Mouse (Mus musculus) embryonic facial prominence, embryonic 11.5 days (tissue): ENCODE data around the gene Fan1. TPM values are rescaled to one million over a fixed set of nuclear protein-coding genes. Genes with fewer than 3 reads are reported as not detected.

Source experiments
- ATAC-seq: fragments of 200-750 bp; cut with Nextera tagmentation; replicated peaks from 2 replicates; pipeline ENCODE4 v1.8.0; 2017; ENCODE audit warnings: low read depth; ENCODE audit not compliant: insufficient number of reproducible peaks, low FRiP score, low TSS enrichment
- DNase-seq: peaks from one replicate; pipeline ENCODE4 v3.0.0-alpha.2; 2015; ENCODE audit warnings: low spot score
- H3K27ac ChIP-seq: fragments of 300-500 bp; sonication (generic); replicated peaks from 2 replicates; pipeline ENCODE4 v1.5.1; 2014; ENCODE audit warnings: mild to moderate bottlenecking, low read depth, low read length, control low read depth
- H3K27me3 ChIP-seq: fragments of 300-500 bp; sonication (generic); 2 replicates; pipeline ENCODE4 v1.6.1; 2014; ENCODE audit warnings: mild to moderate bottlenecking, low read length, moderate library complexity, mixed read lengths; ENCODE audit not compliant: control insufficient read depth, insufficient read depth
- H3K36me3 ChIP-seq: fragments of 300-500 bp; sonication (generic); replicated peaks from 2 replicates; pipeline ENCODE4 v1.6.1; 2014; ENCODE audit warnings: low read depth, mild to moderate bottlenecking, low read length, moderate library complexity, mixed read lengths; ENCODE audit not compliant: control insufficient read depth, insufficient read depth
- H3K4me1 ChIP-seq: fragments of 300-500 bp; sonication (generic); 2 replicates; pipeline ENCODE4 v1.6.1; 2014; ENCODE audit warnings: low read length, mixed read lengths; ENCODE audit not compliant: control insufficient read depth, insufficient read depth
- H3K4me2 ChIP-seq: fragments of 300-500 bp; sonication (generic); 2 replicates; pipeline ENCODE4 v1.6.1; 2014; ENCODE audit warnings: low read depth, mild to moderate bottlenecking, control low read depth, low read length, moderate library complexity
- H3K4me3 ChIP-seq: fragments of 300-500 bp; sonication (generic); 2 replicates; pipeline ENCODE4 v1.5.1; 2014; ENCODE audit warnings: low read depth, low read length, control low read depth
- H3K9ac ChIP-seq: fragments of 300-500 bp; sonication (generic); replicated peaks from 2 replicates; pipeline ENCODE4 v1.6.1; 2014; ENCODE audit warnings: mild to moderate bottlenecking, control low read depth, low read length
- H3K9me3 ChIP-seq: fragments of 300-500 bp; sonication (generic); replicated peaks from 2 replicates; pipeline ENCODE4 v1.6.1; 2016; ENCODE audit warnings: mild to moderate bottlenecking, low read length, inconsistent platforms, mixed read lengths; ENCODE audit not compliant: control insufficient read depth
- WGBS: fragments of 180-500 bp; shearing (Covaris S2); extraction: QIAGEN DNeasy Blood & Tissue Kit; methylation state at CpG from one replicate; pipeline ENCODE4 v1.1.7; 2014; 5-methylcytosine and 5-hydroxymethylcytosine counted together
- polyA plus RNA-seq: library from polyadenylated mRNA; unstranded; fragments of >200 nt; fragmentation: Nextera tagmentation; extraction: Ambion mirVana; gene quantifications from 2 replicates; pipeline ENCODE4 v1.2.1, GENCODE M21; 2014

Fan1 gene
- polyA plus RNA-seq, 1 experiment from 2014 or later: 6.4 TPM

DNA sequence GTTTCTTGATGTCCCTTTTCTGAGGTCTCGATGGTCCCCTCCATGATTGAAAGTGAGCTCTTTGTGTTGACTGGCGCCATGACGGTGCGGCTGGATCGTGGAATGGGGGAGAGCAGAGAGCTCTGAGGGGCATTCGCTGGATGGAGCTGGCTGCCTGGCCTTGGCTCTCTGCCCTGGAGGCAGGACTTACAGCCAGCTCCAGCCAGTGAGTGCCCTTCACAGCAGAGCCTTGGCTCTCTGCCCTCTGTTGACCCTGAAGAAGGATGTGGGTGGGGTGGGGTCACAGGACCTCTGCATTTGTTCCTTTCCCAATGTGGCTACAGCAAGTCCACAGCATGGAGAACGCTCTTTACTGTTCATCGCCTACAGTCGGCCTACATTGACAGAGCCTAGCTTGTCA lies 16.5 kb downstream of the Fan1 start:
- H3K27me3 ChIP-seq: no peaks in the 10 kb centered on the region
- H3K4me1 ChIP-seq: no peaks in the 10 kb centered on the region; the same call in 1 of the 2 replicates
- H3K27ac ChIP-seq: no peak overlapping the region
- no peak for ATAC-seq
- no peak overlapping the region for H3K4me2 ChIP-seq
- no peak for DNase-seq
- H3K9ac ChIP-seq: no peak overlapping the region
- H3K4me3 ChIP-seq: no peak overlapping the region
- WGBS: 85% methylated on average over 9 of the region's 9 CpGs
- no peaks in the 10 kb centered on the region for H3K9me3 ChIP-seq
- no peaks in the 10 kb centered on the region; the same call in 1 of the 2 replicates for H3K36me3 ChIP-seq

DNA sequence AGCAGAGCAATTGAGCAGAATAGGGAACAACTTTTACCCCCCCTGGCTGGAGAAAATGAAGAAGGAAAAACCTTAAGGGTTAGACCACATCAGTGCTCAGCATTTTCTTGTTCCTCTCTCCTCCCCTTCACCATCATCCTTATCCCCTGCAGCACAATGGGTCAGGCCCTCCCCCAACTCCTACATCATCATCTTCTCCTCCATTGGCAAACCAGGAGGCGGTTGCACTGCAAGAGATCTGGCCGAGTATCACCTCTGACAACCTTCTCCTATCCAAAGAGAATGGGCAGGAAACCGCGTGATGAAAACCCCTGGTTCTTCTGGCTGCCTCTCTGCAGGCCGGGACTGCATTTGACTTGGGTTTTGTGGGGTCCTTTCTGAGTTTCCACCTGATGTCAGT lies 17.2 kb downstream of the Fan1 start:
- Histone ChIP-seq H3K27ac (no peak overlapping the region), H3K9me3 (no peaks in the 10 kb centered on the region), H3K27me3 (no peaks in the 10 kb centered on the region), H3K36me3 (no peaks in the 10 kb centered on the region; the same call in 1 of the 2 replicates), H3K4me3 (no peak overlapping the region), H3K4me2 (no peak overlapping the region), H3K4me1 (no peaks in the 10 kb centered on the region; the same call in 1 of the 2 replicates), H3K9ac (no peak overlapping the region)
- ATAC-seq: no peak
- no peak for DNase-seq
- WGBS: 88% methylated on average over 5 of the region's 5 CpGs

DNA sequence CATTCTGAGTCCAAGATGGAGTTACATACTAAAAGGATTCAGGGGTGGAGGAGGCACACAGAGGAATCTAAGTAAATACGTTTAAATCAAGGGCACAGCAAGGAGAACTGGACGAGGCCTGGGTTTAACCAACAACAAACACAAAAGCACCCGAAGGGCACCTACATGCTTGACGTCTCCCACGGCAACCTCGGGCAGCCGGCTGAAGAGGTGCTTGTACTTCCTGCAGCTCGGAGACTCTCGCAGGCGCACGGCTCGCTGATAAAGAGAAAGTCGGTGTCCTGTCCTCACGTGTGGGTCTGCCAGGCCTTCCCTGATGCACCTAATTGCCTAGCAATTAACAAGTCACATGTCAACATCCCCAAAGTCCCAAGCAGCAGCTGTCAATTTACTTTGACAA lies 19.7 kb downstream of the Fan1 start:
- H3K36me3 ChIP-seq: no peaks in the 10 kb centered on the region; the same call in none of the 2 replicates
- ATAC-seq: no peak
- no peak overlapping the region for H3K4me2 ChIP-seq
- WGBS: 67% methylated on average over 14 of the region's 14 CpGs
- no peak overlapping the region for H3K9ac ChIP-seq
- DNase-seq: no peak
- H3K27ac ChIP-seq: no peak overlapping the region
- H3K27me3 ChIP-seq: no peaks in the 10 kb centered on the region
- H3K9me3 ChIP-seq: no peaks in the 10 kb centered on the region
- H3K4me3 ChIP-seq: no peak overlapping the region
- H3K4me1 ChIP-seq: no peaks in the 10 kb centered on the region

GRCm38 (mm10) chr7:64351087-64351486 lies 22.8 kb downstream of the Fan1 start:
- H3K4me1 ChIP-seq: no peaks in the 10 kb centered on the region

GRCm38 (mm10) chr7:64349147-64349861 lies 24.6 kb downstream of the Fan1 start:
- Histone ChIP-seq H3K9ac (no peak overlapping the region), H3K27me3 (no peaks in the 10 kb centered on the region), H3K36me3 (no peaks in the 10 kb centered on the region; the same call in 1 of the 2 replicates), H3K4me1 (no peaks in the 10 kb centered on the region), H3K27ac (no peak overlapping the region), H3K9me3 (no peaks in the 10 kb centered on the region), H3K4me3 (no peak overlapping the region), H3K4me2 (no peak overlapping the region)
- DNase-seq: no peak
- no peak for ATAC-seq
- 92% methylated on average over 15 of the region's 15 CpGs for WGBS

More at GRCm38 (mm10) chr7:64351087-64351486, 22.8 kb downstream of the Fan1 start:
- no peak overlapping the region for H3K4me2 ChIP-seq
- ATAC-seq: no peak
- no peak overlapping the region for H3K4me3 ChIP-seq
- 87% methylated on average over 4 of the region's 4 CpGs for WGBS
- H3K36me3 ChIP-seq: no peaks in the 10 kb centered on the region; the same call in 1 of the 2 replicates
- H3K27ac ChIP-seq: no peak overlapping the region
- no peaks in the 10 kb centered on the region for H3K27me3 ChIP-seq
- DNase-seq: no peak
- no peak overlapping the region for H3K9ac ChIP-seq
- H3K9me3 ChIP-seq: no peaks in the 10 kb centered on the region

GRCm38 (mm10) chr7:64347813-64348212 lies 26.1 kb downstream of the Fan1 start:
- Histone ChIP-seq H3K36me3 (no peaks in the 10 kb centered on the region; the same call in 1 of the 2 replicates), H3K4me2 (no peak overlapping the region), H3K9ac (no peak overlapping the region), H3K27me3 (no peaks in the 10 kb centered on the region), H3K27ac (no peak overlapping the region), H3K4me1 (no peaks in the 10 kb centered on the region), H3K9me3 (no peaks in the 10 kb centered on the region), H3K4me3 (no peak overlapping the region)
- DNase-seq: no peak
- no peak for ATAC-seq
- 91% methylated on average over 1 of the region's 1 CpGs for WGBS

- Histone ChIP-seq H3K4me3 (no peak overlapping the region), H3K4me1 (no peaks in the 10 kb centered on the region), H3K27ac (no peak overlapping the region), H3K27me3 (no peaks in the 10 kb centered on the region), H3K9ac (no peak overlapping the region), H3K4me2 (no peak overlapping the region), H3K36me3 (no peaks in the 10 kb centered on the region), H3K9me3 (no peaks in the 10 kb centered on the region)
- ATAC-seq (no peak), DNase-seq (no peak)
- WGBS: 81% methylated on average over 1 of the region's 1 CpGs
Observed at GRCm38 (mm10) chr7:64332686-64333085, 41.2 kb downstream of the Fan1 start.

- no peaks in the 10 kb centered on the region for H3K27me3 ChIP-seq
- no peak overlapping the region for H3K4me2 ChIP-seq
- WGBS: 92% methylated on average over 3 of the region's 3 CpGs
- no peaks in the 10 kb centered on the region for H3K9me3 ChIP-seq
- H3K9ac ChIP-seq: no peak overlapping the region
- no peak overlapping the region for H3K4me3 ChIP-seq
- H3K4me1 ChIP-seq: no peaks in the 10 kb centered on the region
- no peak overlapping the region for H3K27ac ChIP-seq
- ATAC-seq (no peak), DNase-seq (no peak)
- no peaks in the 10 kb centered on the region for H3K36me3 ChIP-seq
Observed at GRCm38 (mm10) chr7:64331309-64331708, 42.6 kb downstream of the Fan1 start.
